Mouse (Mus musculus): ENCODE measurements around the gene Arl15. TPM values are rescaled to one million over a fixed set of nuclear protein-coding genes. Genes with fewer than 3 reads are reported as not detected.

Arl15 gene
- total and polyA plus RNA-seq, 2 experiments from 2014 or later: 13.6 to 32.6 TPM

- H3K27me3 ChIP-seq (ENCODE audit: insufficient read depth, low read length): no peaks in the 10 kb centered on the region
- no peak for ATAC-seq
- no peak overlapping the region for H3K27ac ChIP-seq
- H3K4me3 ChIP-seq (ENCODE audit: low read length): no peak overlapping the region
- no peak for TF ChIP-seq CTCF (IDR thresholded peaks at IDR 0.05; ENCODE audit: low read depth)
- DNase-seq (ENCODE audit: low spot score): no peak
- no peak overlapping the region for H3K9ac ChIP-seq (replicated peaks; ENCODE audit: low read length)
- WGBS: 91% methylated on average over 6 of the region's 6 CpGs
- H3K4me2 ChIP-seq (ENCODE audit: low read depth, low read length): no peak overlapping the region
- H3K4me1 ChIP-seq (ENCODE audit: insufficient read depth, low read length): no peaks in the 10 kb centered on the region
- H3K36me3 ChIP-seq (ENCODE audit: insufficient read depth, low read length): no peaks in the 10 kb centered on the region
- H3K9me3 ChIP-seq (ENCODE audit: low read length): no peaks in the 10 kb centered on the region
Measured at GRCm38 (mm10) chr13:113797378-113797777, 3.1 kb downstream of the Arl15 start.

GRCm38 (mm10) chr13:113799361-113799760 lies 5.1 kb downstream of the Arl15 start:
- ATAC-seq (no peak), DNase-seq (ENCODE audit: low spot score) (no peak)
- no peaks in the 10 kb centered on the region for H3K4me1 ChIP-seq (ENCODE audit: insufficient read depth, low read length)
- 73% methylated on average over 4 of the region's 4 CpGs for WGBS
- H3K36me3 ChIP-seq (ENCODE audit: insufficient read depth, low read length): no peaks in the 10 kb centered on the region
- TF ChIP-seq CTCF (IDR thresholded peaks at IDR 0.05; ENCODE audit: low read depth): no peak
- no peaks in the 10 kb centered on the region for H3K9me3 ChIP-seq (ENCODE audit: low read length)
- H3K27me3 ChIP-seq (ENCODE audit: insufficient read depth, low read length): no peaks in the 10 kb centered on the region
- no peak overlapping the region for H3K27ac ChIP-seq
- no peak overlapping the region for H3K4me2 ChIP-seq (ENCODE audit: low read depth, low read length)
- H3K9ac ChIP-seq (replicated peaks; ENCODE audit: low read length): no peak overlapping the region
- no peak overlapping the region for H3K4me3 ChIP-seq (ENCODE audit: low read length)

- ATAC-seq (no peak), DNase-seq (ENCODE audit: low spot score) (no peak)
- H3K27me3 ChIP-seq (ENCODE audit: insufficient read depth, low read length): no peaks in the 10 kb centered on the region
- no peak overlapping the region for H3K27ac ChIP-seq
- no peak overlapping the region for H3K9ac ChIP-seq (replicated peaks; ENCODE audit: low read length)
- H3K36me3 ChIP-seq (ENCODE audit: insufficient read depth, low read length): no peaks in the 10 kb centered on the region
- H3K9me3 ChIP-seq (ENCODE audit: low read length): no peaks in the 10 kb centered on the region
- WGBS: 91% methylated on average over 4 of the region's 4 CpGs
- no peaks in the 10 kb centered on the region for H3K4me1 ChIP-seq (ENCODE audit: insufficient read depth, low read length)
- H3K4me2 ChIP-seq (ENCODE audit: low read depth, low read length): no peak overlapping the region
- TF ChIP-seq CTCF (IDR thresholded peaks at IDR 0.05; ENCODE audit: low read depth): no peak
- no peak overlapping the region for H3K4me3 ChIP-seq (ENCODE audit: low read length)
Measured at GRCm38 (mm10) chr13:113800246-113800645, 5.9 kb downstream of the Arl15 start.

- DNase-seq (ENCODE audit: low spot score) (no peak), ATAC-seq (no peak)
- no peak overlapping the region for H3K4me3 ChIP-seq (ENCODE audit: low read length)
- H3K4me1 ChIP-seq (ENCODE audit: insufficient read depth, low read length): no peaks in the 10 kb centered on the region
- no peak for TF ChIP-seq CTCF (IDR thresholded peaks at IDR 0.05; ENCODE audit: low read depth)
- no peaks in the 10 kb centered on the region for H3K36me3 ChIP-seq (ENCODE audit: insufficient read depth, low read length)
- H3K27me3 ChIP-seq (ENCODE audit: insufficient read depth, low read length): no peaks in the 10 kb centered on the region
- 86% methylated on average over 9 of the region's 9 CpGs for WGBS
- H3K4me2 ChIP-seq (ENCODE audit: low read depth, low read length): no peak overlapping the region
- no peak overlapping the region for H3K9ac ChIP-seq (replicated peaks; ENCODE audit: low read length)
- no peaks in the 10 kb centered on the region for H3K9me3 ChIP-seq (ENCODE audit: low read length)
- H3K27ac ChIP-seq: no peak overlapping the region
Measured at GRCm38 (mm10) chr13:113802571-113802970, 8.3 kb downstream of the Arl15 start.

- no peaks in the 10 kb centered on the region for H3K9me3 ChIP-seq (ENCODE audit: low read length)
- ATAC-seq (no peak), DNase-seq (ENCODE audit: low spot score) (no peak)
- H3K4me1 ChIP-seq (ENCODE audit: insufficient read depth, low read length): no peaks in the 10 kb centered on the region
- no peak overlapping the region for H3K4me3 ChIP-seq (ENCODE audit: low read length)
- no peak overlapping the region for H3K4me2 ChIP-seq (ENCODE audit: low read depth, low read length)
- no peaks in the 10 kb centered on the region for H3K36me3 ChIP-seq (ENCODE audit: insufficient read depth, low read length)
- TF ChIP-seq CTCF (IDR thresholded peaks at IDR 0.05; ENCODE audit: low read depth): no peak
- H3K27ac ChIP-seq: no peak overlapping the region
- 96% methylated on average over 2 of the region's 2 CpGs for WGBS
- H3K27me3 ChIP-seq (ENCODE audit: insufficient read depth, low read length): no peaks in the 10 kb centered on the region
- H3K9ac ChIP-seq (replicated peaks; ENCODE audit: low read length): no peak overlapping the region
Measured at GRCm38 (mm10) chr13:113811141-113811540, 16.8 kb downstream of the Arl15 start.

GRCm38 (mm10) chr13:113811910-113812592 lies 17.7 kb downstream of the Arl15 start:
- no peaks in the 10 kb centered on the region for H3K4me1 ChIP-seq (ENCODE audit: insufficient read depth, low read length)
- H3K4me3 ChIP-seq (ENCODE audit: low read length): no peak overlapping the region
- no peak overlapping the region for H3K9ac ChIP-seq (replicated peaks; ENCODE audit: low read length)
- DNase-seq (ENCODE audit: low spot score): no peak
- no peaks in the 10 kb centered on the region for H3K36me3 ChIP-seq (ENCODE audit: insufficient read depth, low read length)
- TF ChIP-seq CTCF (IDR thresholded peaks at IDR 0.05; ENCODE audit: low read depth): no peak
- no peaks in the 10 kb centered on the region for H3K27me3 ChIP-seq (ENCODE audit: insufficient read depth, low read length)
- 60% methylated on average over 9 of the region's 9 CpGs for WGBS
- no peaks in the 10 kb centered on the region for H3K9me3 ChIP-seq (ENCODE audit: low read length)
- ATAC-seq: no peak
- H3K4me2 ChIP-seq (ENCODE audit: low read depth, low read length): no peak overlapping the region
- H3K27ac ChIP-seq: no peak overlapping the region

- Histone ChIP-seq H3K36me3 (ENCODE audit: insufficient read depth, low read length) (no peaks in the 10 kb centered on the region), H3K27ac (no peak overlapping the region), H3K4me2 (ENCODE audit: low read depth, low read length) (no peak overlapping the region), H3K4me3 (ENCODE audit: low read length) (no peak overlapping the region), H3K4me1 (ENCODE audit: insufficient read depth, low read length) (no peaks in the 10 kb centered on the region), H3K27me3 (ENCODE audit: insufficient read depth, low read length) (no peaks in the 10 kb centered on the region), H3K9me3 (ENCODE audit: low read length) (no peaks in the 10 kb centered on the region), H3K9ac (replicated peaks; ENCODE audit: low read length) (no peak overlapping the region)
- WGBS: 80% methylated on average over 6 of the region's 6 CpGs
- DNase-seq (ENCODE audit: low spot score) (no peak), ATAC-seq (no peak)
- TF ChIP-seq CTCF (IDR thresholded peaks at IDR 0.05; ENCODE audit: low read depth): no peak
Measured at GRCm38 (mm10) chr13:113812593-113812975, 18.3 kb downstream of the Arl15 start.

Data from hindbrain, postnatal 0 days (tissue).